Mouse (Mus musculus) G1E (cell line): ENCODE results near the gene Ube2z. TPM values are rescaled to one million over a fixed set of nuclear protein-coding genes. Genes with fewer than 3 reads are reported as not detected.
A peak's percentile ranks its signal among the peaks of the same experiment; 100 is the strongest.

Experiments used
- ATAC-seq: 2 replicates; pipeline ENCODE4 v1.8.0; 2016; ENCODE audit warnings: mild to moderate bottlenecking; ENCODE audit not compliant: insufficient number of reproducible peaks, poor library complexity, low FRiP score, severe bottlenecking; ENCODE audit errors: extremely low read depth
- DNase-seq: peaks from one replicate; pipeline ENCODE4 v3.0.0; 2012; ENCODE audit warnings: low spot score
- H3K27me3 ChIP-seq: 2 replicates; pipeline ENCODE4 v1.6.1; 2012; ENCODE audit warnings: mild to moderate bottlenecking, low read length, inconsistent platforms; ENCODE audit not compliant: insufficient read depth
- H3K36me3 ChIP-seq: replicated peaks from 2 replicates; pipeline ENCODE3; 2012; ENCODE audit warnings: mild to moderate bottlenecking, inconsistent platforms
- H3K4me1 ChIP-seq: 2 replicates; pipeline ENCODE4 v1.6.1; 2012; ENCODE audit warnings: low read depth, low read length, inconsistent platforms, mixed read lengths; ENCODE audit not compliant: insufficient read depth
- H3K4me3 ChIP-seq: 2 replicates; pipeline ENCODE4 v1.5.1; 2012; ENCODE audit warnings: low read depth, mild to moderate bottlenecking, inconsistent platforms, low read length, moderate library complexity, mixed read lengths
- H3K9me3 ChIP-seq: replicated peaks from 2 replicates; pipeline ENCODE4 v1.6.1; 2012; ENCODE audit warnings: inconsistent platforms
- CTCF ChIP-seq: IDR thresholded peaks from 2 replicates; pipeline ENCODE4 v1.5.1; 2012; ENCODE audit warnings: low read depth, low read length, inconsistent platforms, mixed read lengths
- GATA1 ChIP-seq: IDR thresholded peaks from 2 replicates; pipeline ENCODE4 v1.6.1; 2012; ENCODE audit warnings: borderline replicate concordance, low read length, inconsistent platforms, mixed read lengths
- GATA2 ChIP-seq: IDR thresholded peaks from 2 replicates; pipeline ENCODE4 v1.6.1; 2012; ENCODE audit warnings: low read depth, low read length, inconsistent platforms, borderline replicate concordance
- POLR2AphosphoS5 ChIP-seq: IDR thresholded peaks from 2 replicates; pipeline ENCODE4 v1.6.1; 2012; ENCODE audit warnings: low read depth, low read length, inconsistent platforms; ENCODE audit not compliant: insufficient replicate concordance
- TAL1 ChIP-seq: conservative IDR thresholded peaks from 2 replicates; pipeline ENCODE4 v1.6.1; 2012; ENCODE audit warnings: low read depth, low read length, inconsistent platforms, mixed read lengths
- polyA plus RNA-seq: library from polyadenylated mRNA; stranded (reverse); fragments of >175 nt; gene quantifications from 2 replicates; pipeline ENCODE4 v1.2.3, GENCODE M21; 2012
- total RNA-seq, 2 experiments: library from RNA; stranded (forward) in 1 of 2; stranded (reverse) in 1 of 2; fragments of 200-1000 nt in 1 of 2; fragments of >200 nt in 1 of 2; fragmentation: Nextera tagmentation in 1 of 2; gene quantifications; 2 replicates each; pipeline ENCODE4 v1.2.3; 2014 to 2017

The Ube2z gene
- total and polyA plus RNA-seq, 3 experiments = 25.8 to 38.5 (median 35.8) TPM

GRCm38 (mm10) chr11:96064521-96065214 lies 520 bp downstream of the Ube2z start:
- TF ChIP-seq GATA1 (no peak), CTCF (no peak), GATA2 (no peak), TAL1 (no peak), POLR2AphosphoS5 (no peak)
- Histone ChIP-seq H3K36me3 (peaks cover 52% of the 10 kb centered on the region), H3K27me3 (no peaks in the 10 kb centered on the region), H3K4me1 (peaks cover 37% of the 10 kb centered on the region), H3K9me3 (no peaks in the 10 kb centered on the region), H3K4me3 (peak overlapping the region; percentile 93)
- DNase-seq = peak; percentile 62
- 0 out of 2 replicates have a peak, but pooled peaks have one; percentile 5 for ATAC-seq

DNA sequence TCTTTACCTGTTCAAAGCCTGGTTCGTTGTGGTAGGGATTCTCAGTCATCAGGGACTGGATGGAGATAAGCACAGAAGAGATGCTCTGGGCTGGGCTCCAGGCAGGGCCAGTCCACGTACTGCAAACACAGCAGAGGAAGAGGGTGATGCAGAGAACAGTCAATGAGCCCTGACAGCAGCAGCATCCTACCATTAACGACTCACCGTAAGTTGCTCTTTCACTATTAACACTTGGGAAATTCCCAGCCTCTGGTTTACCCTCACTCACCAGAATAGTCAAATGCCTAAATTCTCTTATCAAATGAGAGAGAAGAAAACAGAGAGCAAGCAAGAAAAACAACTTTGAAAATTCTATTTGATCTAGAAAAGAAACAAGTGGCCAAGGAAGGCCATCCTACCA lies 6.9 kb downstream of the Ube2z start:
- Histone ChIP-seq H3K4me3 (no peak overlapping the region), H3K36me3 (peaks cover 94% of the 10 kb centered on the region), H3K27me3 (no peaks in the 10 kb centered on the region), H3K9me3 (no peaks in the 10 kb centered on the region), H3K4me1 (peaks cover 26% of the 10 kb centered on the region)
- DNase-seq (no peak), ATAC-seq (no peak)
- no peak for TF ChIP-seq TAL1
- no peak for TF ChIP-seq POLR2AphosphoS5
- TF ChIP-seq GATA2 = no peak
- no peak for TF ChIP-seq GATA1
- no peak for TF ChIP-seq CTCF

DNA sequence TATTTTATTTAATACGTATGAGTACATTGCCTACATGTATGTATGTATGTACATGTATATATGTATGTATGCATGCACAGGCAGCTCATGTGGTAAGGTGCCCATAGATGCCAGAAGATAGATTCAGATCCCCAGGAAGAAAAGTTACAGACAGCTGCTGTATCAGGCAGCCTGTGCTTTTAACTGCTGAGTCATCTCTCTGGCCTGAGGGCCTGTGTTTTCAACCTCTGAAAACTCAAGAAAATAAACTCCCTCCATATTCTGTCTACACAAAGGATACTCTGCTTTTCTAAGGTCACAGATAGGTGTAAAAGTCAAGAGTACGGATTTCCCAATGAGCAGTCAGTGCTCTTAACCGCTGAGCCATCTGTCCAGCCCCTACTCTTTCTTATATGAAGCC lies 14.3 kb downstream of the Ube2z start:
- ATAC-seq (no peak), DNase-seq (no peak)
- Histone ChIP-seq H3K9me3 (no peaks in the 10 kb centered on the region), H3K4me3 (no peak overlapping the region), H3K4me1 (peaks cover 38% of the 10 kb centered on the region), H3K27me3 (no peaks in the 10 kb centered on the region), H3K36me3 (peaks cover 98% of the 10 kb centered on the region)
- TF ChIP-seq POLR2AphosphoS5 = no peak
- no peak for TF ChIP-seq GATA2
- no peak for TF ChIP-seq TAL1
- TF ChIP-seq GATA1 = no peak
- no peak for TF ChIP-seq CTCF

GRCm38 (mm10) chr11:96049939-96050338 lies 15.2 kb downstream of the Ube2z start:
- TF ChIP-seq GATA2 (no peak), POLR2AphosphoS5 (no peak), GATA1 (no peak), CTCF (no peak), TAL1 (no peak)
- Histone ChIP-seq H3K4me3 (no peak overlapping the region), H3K36me3 (peaks cover 96% of the 10 kb centered on the region), H3K4me1 (peaks cover 42% of the 10 kb centered on the region), H3K9me3 (no peaks in the 10 kb centered on the region), H3K27me3 (no peaks in the 10 kb centered on the region)
- DNase-seq (no peak), ATAC-seq (no peak)

GRCm38 (mm10) chr11:96047469-96048373 lies 17.5 kb downstream of the Ube2z start:
- Histone ChIP-seq H3K9me3 (no peaks in the 10 kb centered on the region), H3K27me3 (no peaks in the 10 kb centered on the region), H3K4me3 (no peak overlapping the region), H3K4me1 (peaks cover 36% of the 10 kb centered on the region), H3K36me3 (peaks cover 97% of the 10 kb centered on the region)
- ATAC-seq (no peak), DNase-seq (no peak)
- TF ChIP-seq GATA1 (no peak), CTCF (no peak), POLR2AphosphoS5 (no peak; the same call in 1 of the 2 replicates), TAL1 (no peak), GATA2 (no peak)

GRCm38 (mm10) chr11:96046793-96047192 lies 18.4 kb downstream of the Ube2z start:
- DNase-seq = no peak
- ATAC-seq = no peak
- Histone ChIP-seq H3K36me3 (peaks cover 97% of the 10 kb centered on the region), H3K27me3 (no peaks in the 10 kb centered on the region), H3K4me3 (no peak overlapping the region), H3K9me3 (no peaks in the 10 kb centered on the region), H3K4me1 (peaks cover 32% of the 10 kb centered on the region)
- TF ChIP-seq GATA2 (no peak), CTCF (no peak), GATA1 (no peak), POLR2AphosphoS5 (0 out of 2 replicates have a peak, but pooled peaks have one; percentile 62)
